Mouse (Mus musculus): ENCODE results near the gene Spint2.

DNA sequence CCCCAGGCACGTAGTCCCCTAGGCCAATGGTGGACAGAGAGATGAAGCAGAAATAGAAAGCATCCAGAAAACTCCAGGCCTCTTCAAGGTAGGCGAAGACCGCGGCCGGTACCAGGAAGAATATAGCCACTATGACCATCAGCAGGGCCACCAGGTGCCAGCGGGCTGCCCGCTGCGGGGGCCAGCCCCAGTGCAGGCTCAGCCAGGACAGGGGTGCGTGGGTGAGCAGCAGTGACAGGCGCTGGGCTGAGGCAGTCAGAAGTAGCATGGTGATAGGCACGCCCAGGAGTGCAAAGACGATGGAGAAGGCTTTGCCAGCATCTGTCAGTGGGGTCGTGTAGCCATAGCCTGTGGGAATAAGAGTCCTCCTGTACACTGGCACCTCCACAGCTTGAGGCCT, 56.2 kb downstream of the Spint2 start:
- TF ChIP-seq GATA1 (IDR thresholded peaks at IDR 0.05; ENCODE audit: low read length) (no peak), TAL1 (IDR thresholded peaks at IDR 0.05; ENCODE audit: low read length) (no peak)

All from erythroblast, embryonic 14.5 days (primary cell).